Mouse (Mus musculus) left cerebral cortex, postnatal 25 days (tissue): ENCODE data around the gene Tmco4. TPM values are rescaled to one million over a fixed set of nuclear protein-coding genes. Genes with fewer than 3 reads are reported as not detected.
"Not testable (repeated sequence)": the region's sequence is repeated elsewhere in the genome, so short reads cannot be mapped to it uniquely, and the experiment has no call there.

Source experiments
- DNase-seq, 2 experiments: peaks; one replicate each; pipeline ENCODE4 v3.0.0; 2022; ENCODE audit warnings: low spot score in 2 of 2, mixed read lengths in 1 of 2
- intact Hi-C: fragments of 180-260 bp; cut with DNase I; formaldehyde crosslinking; loops from one replicate; pipeline ENCODE4 v1.15.1; 2025
- total RNA-seq, 2 experiments: library from RNA; stranded (reverse); gene quantifications; 2 replicates each; pipeline ENCODE4 v1.2.3; 2021

Tmco4 gene
- total RNA-seq, 2 experiments from 2014 or later, result 2.2 to 3.7 TPM

DNA sequence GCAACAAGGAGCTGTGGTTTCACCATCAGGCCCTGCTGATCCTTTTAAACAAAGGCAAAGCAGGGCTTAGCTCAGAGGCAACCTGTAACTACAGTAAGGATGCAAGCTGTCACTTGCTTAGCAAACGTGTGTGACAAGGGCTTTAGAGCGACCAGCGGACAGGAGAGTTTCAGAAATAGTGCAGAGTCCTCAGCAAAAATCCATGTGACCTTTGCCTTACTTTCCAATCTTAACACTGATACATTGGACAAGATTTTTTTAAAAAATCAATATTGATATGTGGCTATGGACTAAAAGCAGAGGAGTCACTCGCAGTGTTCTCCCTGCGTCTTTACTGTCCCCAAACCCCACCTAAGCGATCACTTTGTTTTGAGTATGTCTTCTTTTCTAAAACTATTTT, 1.3 kb upstream of the Tmco4 start:
- intact Hi-C loops, result loop anchor here (5.0 kb wide), 1 partner anchor 106 kb away; the partner anchor contains the start of gene Htr6
- DNase-seq, result no peak

DNA sequence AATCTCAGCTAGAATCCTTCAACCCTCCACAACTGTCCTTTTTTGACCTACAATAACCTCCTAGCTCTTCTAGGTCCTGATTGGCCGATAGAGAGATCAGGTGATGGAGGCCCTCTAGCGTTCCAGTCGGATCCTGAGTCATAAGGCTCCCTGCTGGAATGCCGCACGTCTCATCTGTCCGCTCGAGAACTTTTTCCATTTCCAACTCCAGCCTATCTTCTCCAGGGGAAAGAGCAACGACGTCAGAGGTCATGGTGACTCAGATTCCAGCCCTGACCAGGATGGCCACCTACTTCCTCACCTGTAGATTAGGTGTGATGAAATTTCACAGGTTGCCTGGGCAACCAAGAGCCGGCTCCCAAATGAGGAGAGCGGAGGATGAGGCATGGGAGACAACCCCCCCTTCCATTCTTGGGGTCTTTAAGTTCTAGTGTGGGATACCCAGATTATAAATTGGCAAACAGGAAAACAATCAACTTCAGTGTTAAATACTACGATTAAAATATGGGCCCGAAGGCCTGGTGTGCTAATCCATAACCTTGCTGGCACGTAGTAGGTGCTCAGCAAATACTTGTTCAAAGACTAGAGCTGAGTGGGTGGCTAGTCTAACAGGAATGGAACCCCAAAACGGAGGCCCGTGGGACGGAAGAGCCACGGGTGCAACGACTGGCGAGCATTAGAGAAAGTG, 405 bp upstream of the Tmco4 start:
- intact Hi-C loops, result loop anchor here (5.0 kb wide), 1 partner anchor 105 kb away; the partner anchor contains the start of gene Htr6
- DNase-seq, result peak; percentile 45 to 46

DNA sequence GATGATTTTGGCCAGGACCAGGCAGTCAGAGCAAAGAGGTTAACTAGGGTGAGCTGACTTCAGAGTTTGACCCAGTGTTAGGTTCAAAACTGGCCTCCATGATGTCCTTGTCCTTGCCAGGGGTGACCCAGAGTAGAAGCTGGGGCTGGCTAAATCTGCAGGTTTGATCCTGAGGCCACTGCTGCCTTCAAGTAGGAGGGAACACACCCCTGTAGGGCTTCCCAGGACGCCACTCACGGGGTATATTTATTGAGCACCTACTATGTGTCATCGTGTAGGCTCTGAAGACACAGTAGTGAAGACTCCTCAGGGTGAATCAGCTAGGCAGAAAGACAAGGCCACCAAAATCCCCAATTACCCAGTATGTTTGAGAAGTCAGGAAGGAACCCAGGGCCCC, 1.0 kb downstream of the Tmco4 start:
- DNase-seq, result no peak
- intact Hi-C loops, result loop anchor here (5.0 kb wide), 1 partner anchor 104 kb away; the partner anchor contains the start of gene Htr6

DNA sequence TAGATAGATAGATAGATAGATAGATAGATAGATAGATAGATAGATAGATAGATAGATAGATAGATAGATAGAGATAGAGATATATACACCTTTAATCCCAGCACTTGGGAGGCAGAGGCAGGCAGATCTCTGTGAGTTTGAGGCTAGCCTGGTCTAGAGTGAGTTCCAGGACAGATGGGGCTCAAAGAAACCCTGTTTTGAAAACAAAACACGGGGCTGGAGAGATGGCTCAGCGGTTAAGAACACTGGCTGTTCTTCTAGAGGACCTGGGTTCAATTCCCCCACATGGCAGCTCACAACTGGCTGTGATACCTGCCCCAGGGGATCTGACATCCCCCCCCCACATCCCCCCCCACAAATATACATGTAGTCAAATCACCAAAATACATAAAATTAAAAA, 1.9 kb downstream of the Tmco4 start:
- DNase-seq, result not testable (repeated sequence)
- intact Hi-C loops, result loop anchor here (5.0 kb wide), 1 partner anchor 103 kb away; the partner anchor contains the start of gene Htr6

DNA sequence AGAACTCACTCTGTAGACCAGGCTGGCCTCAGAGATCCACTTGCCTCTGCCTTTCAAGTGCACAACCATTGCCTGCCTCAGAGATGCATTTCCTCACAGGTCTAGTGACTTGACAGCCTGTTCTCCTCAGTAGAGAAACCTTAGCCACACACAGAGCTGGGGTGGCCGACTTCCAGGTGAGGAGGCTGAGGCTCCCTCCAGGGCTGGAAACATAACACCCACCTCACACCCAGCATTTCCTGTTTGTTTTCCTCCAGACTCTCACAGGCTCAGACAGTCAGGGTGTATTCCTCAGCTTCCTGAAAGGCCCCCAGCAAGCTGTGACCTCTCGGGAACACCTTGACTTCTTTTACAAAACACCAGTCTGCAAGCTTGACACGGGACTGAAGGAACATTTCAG, 2.5 kb downstream of the Tmco4 start:
- no peak for DNase-seq
- intact Hi-C loops, result no loop called here

DNA sequence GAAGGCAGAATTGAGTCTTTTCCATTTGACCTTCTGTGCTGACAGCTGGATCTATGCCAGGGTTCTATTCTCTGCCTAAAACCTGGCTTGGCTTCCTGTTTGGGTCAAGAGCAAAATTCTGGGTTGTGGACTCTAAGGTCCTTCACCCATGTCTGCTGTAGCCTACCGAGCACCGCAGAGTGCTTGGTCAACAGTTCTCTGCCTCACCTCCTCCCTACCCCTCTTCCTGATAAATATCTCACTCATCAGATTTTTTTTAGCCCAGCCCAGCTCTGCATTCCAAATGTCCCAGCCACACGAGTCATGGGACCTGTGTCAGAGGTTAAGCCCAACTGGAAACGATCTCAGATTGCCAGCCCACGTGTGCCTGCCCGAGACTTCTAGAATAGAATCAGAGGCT, 3.4 kb downstream of the Tmco4 start:
- no peak for DNase-seq
- intact Hi-C loops, result no loop called here

DNA sequence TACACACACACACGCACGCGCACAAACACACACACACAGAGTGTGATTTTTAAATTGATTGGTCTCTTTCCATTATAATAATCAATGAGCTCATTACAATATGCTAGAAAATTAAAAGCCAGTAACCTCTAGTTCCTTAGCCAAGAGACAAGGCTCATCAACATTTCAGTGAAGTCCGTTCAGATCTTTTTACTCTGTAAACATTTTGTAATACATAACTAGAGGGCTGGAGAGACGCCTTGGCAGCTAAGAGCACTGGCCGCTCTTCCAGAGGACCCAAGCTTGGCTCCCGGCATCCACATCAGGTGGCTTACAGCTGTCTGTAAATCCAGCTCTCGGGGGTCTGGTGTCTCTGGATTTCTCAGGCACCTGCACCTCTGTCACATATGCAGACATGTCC, 7.3 kb downstream of the Tmco4 start:
- intact Hi-C loops, result no loop called here
- no peak for DNase-seq

DNA sequence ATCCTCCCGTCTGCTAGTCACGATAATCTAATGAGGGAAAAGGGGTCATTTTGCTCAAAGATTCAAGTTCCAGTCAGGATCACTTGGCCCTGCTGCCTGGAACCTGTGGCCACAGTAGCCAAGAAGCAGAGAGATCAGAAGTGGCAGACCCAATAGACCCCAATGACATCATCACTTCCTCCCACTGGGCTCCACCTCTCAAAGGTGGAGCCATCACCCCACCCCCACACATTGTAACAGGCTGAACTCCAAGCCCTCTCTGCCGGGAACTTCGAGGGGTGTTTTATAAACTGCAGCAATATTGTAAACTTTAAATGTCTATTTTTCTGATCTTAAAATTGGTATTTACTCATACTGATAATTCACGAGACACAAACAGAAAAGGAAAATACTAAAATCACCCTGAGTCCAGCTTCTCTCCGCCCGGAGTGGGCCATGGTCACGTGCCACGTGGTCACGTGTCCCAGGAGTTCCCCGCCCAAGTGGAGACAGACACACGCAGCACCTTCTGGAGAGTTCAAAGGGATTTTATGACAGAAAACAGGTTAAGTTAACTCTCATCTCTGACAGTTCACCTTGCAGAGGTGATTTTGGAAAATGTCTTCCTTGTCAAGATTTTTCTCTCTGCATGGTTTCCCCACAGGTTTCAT, 8.2 kb downstream of the Tmco4 start:
- no peak for DNase-seq
- intact Hi-C loops, result no loop called here

DNA sequence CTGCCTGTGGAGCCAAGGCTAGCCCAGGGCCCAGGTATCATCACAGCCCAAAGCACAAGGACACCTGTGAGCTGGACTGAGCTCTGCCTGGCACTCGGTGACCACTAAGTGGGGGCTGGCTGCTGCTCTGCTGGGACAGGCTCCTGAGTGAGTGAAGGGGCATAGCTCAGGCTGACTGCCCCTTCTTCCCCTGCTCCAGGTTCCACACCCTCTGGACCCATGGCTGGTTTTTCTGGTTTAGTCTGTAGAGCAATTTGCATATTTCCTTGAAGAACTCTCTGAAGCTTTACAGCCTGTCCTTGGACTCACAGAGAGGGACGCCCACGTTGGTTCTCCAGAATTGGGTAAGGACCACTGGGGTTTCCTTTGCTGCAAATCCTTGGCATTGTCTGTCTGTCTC, 10.7 kb downstream of the Tmco4 start:
- no peak for DNase-seq
- intact Hi-C loops, result no loop called here

DNA sequence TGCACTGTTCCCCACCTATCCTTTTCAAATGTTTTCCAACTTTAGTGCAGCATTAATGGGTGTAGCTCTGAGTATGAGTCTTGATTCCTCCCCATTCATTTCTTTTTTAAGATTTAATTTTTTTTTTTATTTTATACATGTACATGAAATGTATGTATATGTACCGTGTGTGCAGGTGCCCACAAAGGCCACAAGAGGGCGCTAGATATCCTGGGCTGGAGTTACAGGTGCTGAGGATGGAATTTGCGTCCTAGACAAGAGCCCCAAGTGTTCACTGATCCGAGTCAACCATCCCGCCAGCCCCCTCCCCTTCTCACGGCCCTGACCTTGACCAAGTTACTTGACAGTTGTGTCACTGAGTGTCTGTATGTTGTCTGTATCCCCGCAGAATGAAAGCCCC, 12.1 kb downstream of the Tmco4 start:
- intact Hi-C loops, result no loop called here

DNA sequence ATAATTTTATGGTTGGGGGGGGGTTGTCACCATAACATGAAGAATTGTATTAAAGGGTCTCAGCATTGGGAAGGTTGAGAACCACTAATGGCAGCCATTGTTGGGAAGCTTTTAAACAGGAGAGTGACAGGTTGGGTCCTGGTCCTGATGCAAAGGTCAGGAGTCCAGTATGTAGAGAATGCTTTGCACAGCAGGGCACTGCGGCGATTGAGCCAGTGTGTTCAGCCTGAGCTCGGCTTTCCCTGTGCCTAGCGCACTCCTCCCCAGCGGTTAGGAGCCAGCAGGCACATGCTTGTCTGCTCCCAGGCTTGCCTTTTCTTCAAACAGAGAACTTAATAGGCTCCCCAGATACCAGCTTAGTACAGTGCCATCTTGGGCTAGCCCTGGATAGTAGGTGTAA, 13.6 kb downstream of the Tmco4 start:
- intact Hi-C loops, result no loop called here
- DNase-seq, result no peak

More for the DNA sequence above, 12.1 kb downstream of the Tmco4 start:
- no peak for DNase-seq

DNA sequence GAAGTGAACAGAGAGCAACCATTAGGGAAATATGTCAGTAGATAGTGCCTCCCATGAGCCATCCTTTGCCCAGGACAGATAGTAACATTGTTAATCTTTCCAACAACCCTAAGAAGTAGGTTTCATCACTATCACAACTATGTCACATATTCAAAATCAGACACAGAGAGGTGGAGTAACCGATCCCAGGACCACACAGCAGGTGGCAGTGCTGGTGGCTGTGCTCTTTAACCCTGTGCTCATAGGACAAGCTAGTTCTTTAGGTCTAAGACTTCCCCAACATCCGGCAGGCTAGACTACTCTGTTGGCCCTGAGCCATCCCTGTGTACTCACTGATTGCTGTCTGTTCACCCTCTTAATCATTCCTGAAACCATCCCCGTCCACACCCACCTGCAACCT, 21.7 kb downstream of the Tmco4 start:
- intact Hi-C loops, result no loop called here
- no peak for DNase-seq

DNA sequence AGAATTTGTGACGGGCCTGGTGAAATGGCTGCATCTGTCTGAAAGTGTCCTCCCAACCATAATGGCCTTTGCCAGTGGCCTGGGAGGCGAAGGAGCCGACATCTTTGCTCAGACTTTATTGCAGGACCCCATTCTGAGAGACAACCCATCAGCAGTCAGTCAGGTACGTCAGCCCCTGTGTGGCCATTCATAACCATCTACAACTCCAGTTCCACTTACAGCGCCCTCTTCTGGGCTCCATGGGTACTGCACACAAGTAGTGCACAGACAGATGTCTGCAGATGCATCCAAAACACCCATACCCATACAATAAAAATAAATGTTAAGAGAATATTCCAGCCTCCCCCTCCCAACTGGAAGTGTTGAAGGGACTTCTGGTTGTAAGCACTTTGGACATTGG, 23.7 kb downstream of the Tmco4 start:
- intact Hi-C loops, result loop anchor here (5.0 kb wide), 1 partner anchor 81 kb away; the partner anchor contains the start of gene Htr6
- DNase-seq, result no peak

DNA sequence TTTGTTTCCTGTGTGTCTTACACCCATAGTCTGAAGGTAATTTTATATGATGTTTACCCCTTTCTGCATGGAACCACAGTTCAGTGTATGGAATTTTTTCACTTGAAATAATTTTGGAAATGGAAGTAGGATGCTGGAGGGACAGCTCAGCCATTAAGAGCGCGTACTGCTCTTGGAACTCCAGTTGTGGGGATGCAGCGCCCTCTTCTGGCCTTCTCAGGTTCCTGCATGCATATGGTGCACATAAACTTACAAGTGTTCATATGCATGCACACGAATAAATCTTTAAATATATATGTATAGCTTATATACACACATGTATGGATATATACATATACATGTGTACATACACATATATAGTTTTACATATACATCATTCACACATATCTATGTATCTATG, 24.4 kb downstream of the Tmco4 start:
- no peak for DNase-seq
- intact Hi-C loops, result loop anchor here (5.0 kb wide), 1 partner anchor 80 kb away; the partner anchor contains the start of gene Htr6

DNA sequence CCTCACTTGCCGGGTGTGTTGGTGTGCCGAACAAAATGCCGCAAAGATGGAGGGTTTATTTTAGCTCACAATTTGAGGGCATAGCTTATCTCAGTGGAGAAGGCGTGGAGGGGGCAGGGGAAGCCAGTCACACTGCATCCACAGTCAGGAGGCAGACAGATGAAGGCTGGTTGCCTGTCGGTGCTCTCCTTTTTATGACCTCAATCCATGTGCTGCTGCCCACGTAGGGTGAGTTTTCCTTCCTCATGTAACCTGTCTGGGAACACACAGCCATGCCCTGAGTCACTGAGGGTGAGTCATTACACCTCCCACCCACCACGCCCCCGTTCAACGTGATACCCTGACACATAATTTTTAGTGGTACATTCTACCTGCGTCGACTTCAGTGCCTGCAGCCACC, 25.9 kb downstream of the Tmco4 start:
- DNase-seq, result peak; percentile 22 to 79
- intact Hi-C loops, result loop anchor here (5.0 kb wide), 1 partner anchor 79 kb away; the partner anchor contains the start of gene Htr6

DNA sequence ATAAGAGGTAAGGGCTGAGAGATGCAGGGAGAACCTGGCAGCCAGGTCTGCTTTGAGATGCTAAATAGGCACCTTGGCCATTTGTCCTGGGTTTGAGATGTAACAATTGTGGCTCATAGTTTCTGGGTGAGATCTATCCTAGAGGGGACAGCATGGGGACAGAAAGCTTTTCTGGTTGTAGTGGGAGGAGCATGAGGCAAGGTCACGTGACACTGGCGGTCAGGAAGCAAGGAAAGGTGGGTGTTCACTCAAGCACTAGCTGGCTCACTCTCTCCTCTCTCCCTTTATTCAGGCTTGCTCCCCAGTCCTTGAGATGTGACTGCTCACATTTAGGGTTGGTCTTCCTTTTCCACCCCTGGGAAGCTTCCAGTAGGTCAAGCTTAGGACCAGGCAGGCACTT, 28.3 kb downstream of the Tmco4 start:
- intact Hi-C loops, result loop anchor here (5.0 kb wide), 1 partner anchor 79 kb away; no protein-coding TSS in a partner anchor
- DNase-seq, result no peak

DNA sequence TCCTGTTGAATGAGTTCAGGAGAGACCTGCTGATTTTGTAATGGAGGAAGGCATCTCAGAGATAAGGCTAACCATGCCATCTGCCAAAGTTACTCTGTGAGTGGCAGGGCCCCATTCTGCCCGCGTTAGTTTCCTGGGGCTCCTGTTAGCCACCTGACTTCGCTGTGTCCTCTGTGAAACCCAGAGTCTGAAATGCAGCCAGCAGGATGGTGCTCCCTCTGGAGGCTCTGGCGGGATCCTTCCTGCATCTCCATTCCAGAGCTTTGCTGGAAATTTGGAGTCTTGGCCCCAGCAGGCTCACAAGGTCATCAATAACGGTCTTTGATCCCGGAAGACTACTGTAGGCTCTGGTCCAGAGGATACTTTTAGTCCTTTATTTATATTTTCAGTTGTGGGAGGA, 28.7 kb downstream of the Tmco4 start:
- peak in 1 of 2 experiments; percentile 43 for DNase-seq
- intact Hi-C loops, result loop anchor here (5.0 kb wide), 1 partner anchor 79 kb away; no protein-coding TSS in a partner anchor

DNA sequence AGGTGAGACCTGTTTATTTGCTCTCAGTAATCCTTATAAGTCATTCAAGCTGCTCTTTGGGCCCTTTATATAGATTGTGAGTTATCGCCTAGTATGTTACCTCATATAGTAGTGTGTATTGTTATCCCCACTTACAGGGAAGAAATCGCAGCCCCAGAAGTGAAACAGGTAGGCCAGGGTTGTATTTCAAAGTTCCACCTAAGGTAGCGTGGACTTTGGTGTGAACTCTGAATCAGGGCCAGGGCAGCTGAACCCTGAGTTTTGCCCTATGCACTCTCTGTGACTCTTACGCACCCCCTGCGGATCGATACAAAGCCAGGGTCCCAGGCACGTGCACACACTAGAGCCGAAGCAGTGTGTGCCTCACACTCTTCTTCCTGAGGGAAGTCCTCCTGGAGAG, 31.4 kb downstream of the Tmco4 start:
- DNase-seq, result no peak
- intact Hi-C loops, result loop anchor here (5.0 kb wide), 1 partner anchor 82 kb away; no protein-coding TSS in a partner anchor

DNA sequence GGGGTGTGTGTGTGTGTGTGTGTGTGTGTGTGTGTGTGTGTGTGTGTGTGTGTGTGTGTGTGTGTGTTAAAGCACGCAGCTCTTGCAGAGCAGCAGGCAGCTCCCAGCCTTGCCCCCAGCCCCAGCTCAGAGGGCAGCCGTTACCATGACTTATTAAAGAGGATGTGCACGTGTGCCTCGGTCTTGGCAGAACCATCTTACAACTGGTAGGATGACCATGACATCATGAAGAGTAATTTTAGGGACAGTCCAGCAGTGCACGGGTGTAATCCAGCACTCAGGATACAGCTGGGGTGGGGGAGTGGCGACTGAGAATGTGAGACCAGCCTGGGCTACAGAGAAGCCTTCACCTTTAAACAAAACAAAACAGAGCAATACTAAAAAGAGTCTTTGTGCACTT, 32.5 kb downstream of the Tmco4 start:
- intact Hi-C loops, result no loop called here

DNA sequence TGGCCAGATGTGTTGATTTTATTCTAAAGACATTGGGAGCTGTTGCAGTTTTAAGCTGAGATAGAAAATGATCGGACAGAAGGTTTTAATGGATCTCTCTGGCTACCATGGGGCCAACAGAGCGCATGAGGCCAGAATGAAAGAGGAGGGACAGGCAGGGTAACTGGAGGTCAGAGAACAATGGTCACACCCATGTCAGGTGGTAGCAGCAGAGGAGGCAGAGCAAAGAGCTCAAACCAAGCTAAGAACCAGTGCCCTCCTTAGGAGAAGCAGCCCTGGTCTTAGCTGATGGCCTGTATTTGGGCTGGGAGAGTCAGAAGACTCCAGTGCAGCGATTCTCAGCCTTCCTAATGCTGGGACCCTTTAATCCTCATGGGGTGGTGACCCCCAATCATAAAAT, 34.7 kb downstream of the Tmco4 start:
- intact Hi-C loops, result no loop called here
- DNase-seq, result no peak

More for the DNA sequence above, 32.5 kb downstream of the Tmco4 start:
- no peak for DNase-seq
